Mouse (Mus musculus) myocyte (in vitro differentiated cells): Measurements from ENCODE around the gene Pard3b.

Experiments
- E2F4 ChIP-seq: IDR thresholded peaks from one replicate; pipeline ENCODE4 v1.6.1; 2011; ENCODE audit warnings: mild to moderate bottlenecking, control low read depth, moderate library complexity; ENCODE audit not compliant: insufficient read depth
- MAX ChIP-seq: IDR thresholded peaks from one replicate; pipeline ENCODE4 v1.6.1; 2011; ENCODE audit warnings: low read depth, mild to moderate bottlenecking, control low read depth
- MYOD1 ChIP-seq, 3 experiments: IDR thresholded peaks; one replicate each; pipeline ENCODE4 v1.6.1; 2011; ENCODE audit warnings: control low read depth in 2 of 3, low read depth in 2 of 3, mild to moderate bottlenecking in 2 of 3, moderate library complexity in 1 of 3; ENCODE audit not compliant: insufficient read length in 2 of 3, control insufficient read depth in 1 of 3
- MYOG ChIP-seq, 3 experiments: IDR thresholded peaks; one replicate each; pipeline ENCODE4 v1.6.1; 2011; ENCODE audit warnings: control low read depth in 2 of 3, low read depth in 2 of 3, mild to moderate bottlenecking in 2 of 3; ENCODE audit not compliant: insufficient read length in 2 of 3, control insufficient read depth in 1 of 3, insufficient read depth in 1 of 3
- POLR2A ChIP-seq: IDR thresholded peaks from one replicate; pipeline ENCODE4 v1.6.1; 2011; ENCODE audit warnings: low read depth, mild to moderate bottlenecking, control low read depth, moderate library complexity; ENCODE audit not compliant: insufficient read length
- POLR2AphosphoS2 ChIP-seq: IDR thresholded peaks from one replicate; pipeline ENCODE4 v1.6.1; 2011; ENCODE audit warnings: low read depth, control low read depth; ENCODE audit not compliant: insufficient read length
- TCF12 ChIP-seq: IDR thresholded peaks from one replicate; pipeline ENCODE4 v1.6.1; 2011; ENCODE audit warnings: mild to moderate bottlenecking, control low read depth; ENCODE audit not compliant: poor library complexity, insufficient read depth, severe bottlenecking
- USF1 ChIP-seq: IDR thresholded peaks from one replicate; pipeline ENCODE4 v1.6.1; 2011; ENCODE audit warnings: low read depth, mild to moderate bottlenecking, control low read depth, moderate library complexity

DNA sequence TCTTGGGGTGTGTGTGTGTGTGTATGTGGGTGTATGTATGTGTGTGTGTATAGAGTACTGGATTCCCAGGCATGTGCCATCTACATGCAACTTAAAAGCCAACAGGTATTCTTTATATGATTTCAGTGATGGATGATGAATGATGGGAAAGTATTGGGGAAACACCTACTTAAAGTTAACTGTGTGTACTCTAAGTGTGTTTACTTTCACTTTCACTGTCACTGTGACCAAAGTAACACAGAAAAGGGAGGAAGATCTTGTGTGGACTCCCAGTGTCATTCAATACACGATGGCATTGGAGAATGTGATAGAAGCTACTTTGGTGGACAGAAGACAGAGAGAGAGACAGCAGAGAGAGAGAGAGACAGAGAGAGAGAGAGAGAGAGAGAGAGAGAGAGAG, 613.8 kb downstream of the Pard3b start:
- TF ChIP-seq MYOG (IDR thresholded peaks at IDR 0.05; ENCODE audit: control insufficient read depth in 1 of 3, insufficient read depth in 1 of 3, insufficient read length in 2 of 3, low read depth in 2 of 3): no peak
- TF ChIP-seq USF1: no peak
- no peak for TF ChIP-seq POLR2A
- TF ChIP-seq MAX: no peak
- TF ChIP-seq MYOD1 (IDR thresholded peaks at IDR 0.05; ENCODE audit: control insufficient read depth in 1 of 3, insufficient read length in 2 of 3, low read depth in 2 of 3): no peak
- TF ChIP-seq TCF12: no peak
- no peak for TF ChIP-seq E2F4
- no peak for TF ChIP-seq POLR2AphosphoS2
